Comparison of ENCODE assay signal across 10 mouse cellular contexts in the genomic region with DNA sequence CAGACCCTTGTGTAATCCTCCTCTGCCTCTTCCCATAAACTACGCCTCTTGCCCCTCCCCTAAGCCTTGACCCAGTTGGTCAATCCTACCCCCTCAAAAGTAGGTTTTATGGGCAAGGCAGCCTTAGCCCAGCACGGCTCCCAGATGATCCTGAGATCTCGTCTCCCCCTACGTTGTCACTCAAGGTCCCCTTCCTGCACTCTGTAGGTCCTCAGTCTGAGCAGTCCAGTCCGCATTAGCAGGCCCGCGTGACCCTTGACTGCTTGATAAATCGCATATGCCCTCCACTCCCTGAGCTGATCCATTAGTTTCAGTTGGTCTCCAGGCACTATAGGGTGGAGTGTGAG. TPM values are rescaled to one million over a fixed set of nuclear protein-coding genes. Genes with fewer than 3 reads are reported as not detected.
DNase-seq lines count a peak whose midpoint lies in the region; ATAC-seq and TF ChIP-seq lines count a peak whose summit lies in the region.
"Had no signal": no experiment of that assay in that cellular context is flagged by ENCODE, and none has a peak within 500 bp of the region (broad histone marks: within the 10 kb centered on the region; RNA-seq: fewer than 3 reads in every experiment).

No protein-coding gene starts in this region.

- 23% methylated on average over 8 of the region's 8 CpGs for WGBS in heart, embryonic 12.5 days
- WGBS in forebrain, postnatal 0 days, result 30% methylated on average over 8 of the region's 8 CpGs
- 44% methylated on average over 8 of the region's 8 CpGs for WGBS in liver, embryonic 16.5 days (ENCODE audit: insufficient replicate concordance)

- peak overlapping the region; percentile 85 for H3K4me2 ChIP-seq in heart, embryonic 12.5 days
- peak overlapping the region; percentile 63 for H3K4me2 ChIP-seq in forebrain, postnatal 0 days (ENCODE audit: low read depth)
- H3K4me2 ChIP-seq in liver, embryonic 16.5 days (ENCODE audit: low read depth, low read length), result peak overlapping the region; percentile 68

- ATAC-seq in heart, embryonic 12.5 days (ENCODE audit: insufficient number of reproducible peaks, low FRiP score), result peak; percentile 27; the same call in 1 of the 2 replicates
- no peak for ATAC-seq in forebrain, postnatal 0 days
- ATAC-seq in liver, embryonic 16.5 days (ENCODE audit: low read depth), result peak; percentile 11; the same call in 1 of the 2 replicates

- peak overlapping the region; percentile 63; the same call in 1 of the 2 replicates for H3K9ac ChIP-seq in heart, embryonic 12.5 days
- H3K9ac ChIP-seq in ES-Bruce4 (ENCODE audit: low read depth, poor library complexity, severe bottlenecking), result no peak overlapping the region
- H3K9ac ChIP-seq in forebrain, postnatal 0 days, result peak overlapping the region; percentile 56
- no peak overlapping the region; the same call in 1 of the 2 replicates for H3K9ac ChIP-seq in liver, embryonic 16.5 days (ENCODE audit: low read depth, low read length)

- no peaks in the 10 kb centered on the region for H3K9me3 ChIP-seq in heart, embryonic 12.5 days (replicated peaks)
- H3K9me3 ChIP-seq in ES-Bruce4 (replicated peaks; ENCODE audit: control insufficient read depth, insufficient read depth, low read length, poor library complexity, severe bottlenecking), result no peaks in the 10 kb centered on the region
- H3K9me3 ChIP-seq in forebrain, postnatal 0 days (ENCODE audit: low read length), result no peaks in the 10 kb centered on the region
- no peaks in the 10 kb centered on the region for H3K9me3 ChIP-seq in liver, embryonic 16.5 days (replicated peaks; ENCODE audit: control insufficient read depth, low read length)

- peaks cover 33% of the 10 kb centered on the region for H3K27me3 ChIP-seq in heart, embryonic 12.5 days (replicated peaks)
- no peaks in the 10 kb centered on the region for H3K27me3 ChIP-seq in ES-Bruce4 (ENCODE audit: control insufficient read depth, insufficient read depth, low read length, poor library complexity, severe bottlenecking)
- no peaks in the 10 kb centered on the region for H3K27me3 ChIP-seq in forebrain, postnatal 0 days (ENCODE audit: insufficient read depth, low read length)
- H3K27me3 ChIP-seq in liver, embryonic 16.5 days (ENCODE audit: control insufficient read depth, insufficient read depth, low read depth, low read length), result no peaks in the 10 kb centered on the region; the same call in 1 of the 2 replicates

- H3K27ac ChIP-seq in heart, embryonic 12.5 days (ENCODE audit: poor library complexity, severe bottlenecking), result no peak overlapping the region
- no peak overlapping the region for H3K27ac ChIP-seq in ES-Bruce4 (ENCODE audit: insufficient read depth, low read length)
- peak overlapping the region; percentile 50 for H3K27ac ChIP-seq in forebrain, postnatal 0 days (ENCODE audit: low read depth, low read length)
- H3K27ac ChIP-seq in liver, embryonic 16.5 days (ENCODE audit: low read length), result no peak overlapping the region

- peak overlapping the region; percentile 49 for H3K4me3 ChIP-seq in heart, embryonic 12.5 days
- peak overlapping the region; percentile 81 for H3K4me3 ChIP-seq in ES-Bruce4 (ENCODE audit: low read depth, low read length)
- peak overlapping the region; percentile 47 for H3K4me3 ChIP-seq in forebrain, postnatal 0 days (ENCODE audit: low read depth, low read length)
- peak overlapping the region; percentile 48 for H3K4me3 ChIP-seq in liver, embryonic 16.5 days (ENCODE audit: low read depth, low read length)

- H3K4me1 ChIP-seq in heart, embryonic 12.5 days (replicated peaks), result peaks cover 12% of the 10 kb centered on the region
- peaks cover 4% of the 10 kb centered on the region for H3K4me1 ChIP-seq in ES-Bruce4 (ENCODE audit: control insufficient read depth, insufficient read depth, low read length)
- H3K4me1 ChIP-seq in forebrain, postnatal 0 days (ENCODE audit: insufficient read depth), result no peaks in the 10 kb centered on the region
- H3K4me1 ChIP-seq in liver, embryonic 16.5 days (ENCODE audit: control insufficient read depth, low read depth, low read length), result peaks cover 8% of the 10 kb centered on the region

- no peak for TF ChIP-seq EP300 in ES-Bruce4 (IDR thresholded peaks at IDR 0.05; ENCODE audit: insufficient read depth, low read depth, low read length)

- TF ChIP-seq POLR2A in ES-Bruce4 (IDR thresholded peaks at IDR 0.05; ENCODE audit: insufficient read depth, low read length), result no peak

- H3K36me3 ChIP-seq in heart, embryonic 12.5 days, result no peaks in the 10 kb centered on the region
- H3K36me3 ChIP-seq in ES-Bruce4 (ENCODE audit: control insufficient read depth, insufficient read depth, low read length, poor library complexity, severe bottlenecking), result no peaks in the 10 kb centered on the region
- no peaks in the 10 kb centered on the region for H3K36me3 ChIP-seq in forebrain, postnatal 0 days (ENCODE audit: insufficient read depth)
- H3K36me3 ChIP-seq in liver, embryonic 16.5 days (ENCODE audit: control insufficient read depth, insufficient read depth), result no peaks in the 10 kb centered on the region

- no peak for DNase-seq in heart, postnatal 36 days
- no peak for DNase-seq in forebrain, postnatal 0 days
- no peak for DNase-seq in spleen, adult 18-20 months
- no peak for DNase-seq in layer of hippocampus, adult 9-10 months (ENCODE audit: low spot score)
- no peak for DNase-seq in kidney, postnatal 25 days

- intact Hi-C loops in heart, postnatal 36 days (cut with DNase I), result no loop called here

- no peak for TF ChIP-seq CTCF in ES-Bruce4 (IDR thresholded peaks at IDR 0.05; ENCODE audit: low read depth, low read length)
- no peak for TF ChIP-seq CTCF in forebrain, postnatal 0 days (IDR thresholded peaks at IDR 0.05; ENCODE audit: low read depth)

RNA-seq across cellular contexts. Expression of a gene that starts 8.9 kb away (rescaled TPM):
- 0.17 and 0.54 TPM in 2 replicates for polyA plus RNA-seq in heart, embryonic 12.5 days (2016; fragmentation: Nextera tagmentation; extraction: Ambion mirVana)
- not detected for total RNA-seq in heart, postnatal 36 days (2021)
- polyA plus RNA-seq in ES-Bruce4 (2011; ENCODE audit: insufficient read depth, insufficient read length, low read depth, missing spikeins), result 1.7 and 2.0 TPM in 2 replicates
- 10.0 and 11.6 TPM in 2 replicates for total RNA-seq in forebrain, postnatal 0 days (2014; rRNA removed)
- polyA plus RNA-seq in forebrain, postnatal 0 days (2015; fragmentation: Nextera tagmentation; extraction: Ambion mirVana), result 8.5 and 14.9 TPM in 2 replicates
- 0.09 and 0.39 TPM in 2 replicates for polyA plus RNA-seq in liver, embryonic 16.5 days (2015; fragmentation: Nextera tagmentation; extraction: Ambion mirVana)
- total RNA-seq: neutrophil, adult 5-6 weeks had no signal

RNA-seq across cellular contexts. Expression of a gene that starts 12.2 kb away (rescaled TPM):
- 0.42 and 0.65 TPM in 2 replicates for polyA plus RNA-seq in heart, embryonic 12.5 days (2016; fragmentation: Nextera tagmentation; extraction: Ambion mirVana)
- total RNA-seq in heart, postnatal 36 days (2021), result under 1 TPM in 1 of 2 experiments, not detected in 1; 0.22 TPM
- not detected in 2 replicates for polyA plus RNA-seq in ES-Bruce4 (2011; ENCODE audit: insufficient read depth, insufficient read length, low read depth, missing spikeins)
- total RNA-seq in forebrain, postnatal 0 days (2014; rRNA removed), result 0.23 and 0.62 TPM in 2 replicates
- 0.58 and 0.69 TPM in 2 replicates for polyA plus RNA-seq in forebrain, postnatal 0 days (2015; fragmentation: Nextera tagmentation; extraction: Ambion mirVana)
- 0.07 TPM in 1 of 2 replicates, not detected in the other for polyA plus RNA-seq in liver, embryonic 16.5 days (2015; fragmentation: Nextera tagmentation; extraction: Ambion mirVana)

RNA-seq across cellular contexts. Expression of a gene that starts 14.4 kb away (rescaled TPM):
- 0.70 and 0.81 TPM in 2 replicates for polyA plus RNA-seq in heart, embryonic 12.5 days (2016; fragmentation: Nextera tagmentation; extraction: Ambion mirVana)
- total RNA-seq in heart, postnatal 36 days (2021), result not detected
- polyA plus RNA-seq in ES-Bruce4 (2011; ENCODE audit: insufficient read depth, insufficient read length, low read depth, missing spikeins), result not detected in 2 replicates
- 1.2 and 1.6 TPM in 2 replicates for total RNA-seq in forebrain, postnatal 0 days (2014; rRNA removed)
- polyA plus RNA-seq in forebrain, postnatal 0 days (2015; fragmentation: Nextera tagmentation; extraction: Ambion mirVana), result 1.1 and 1.3 TPM in 2 replicates
- 0.06 and 0.07 TPM in 2 replicates for polyA plus RNA-seq in liver, embryonic 16.5 days (2015; fragmentation: Nextera tagmentation; extraction: Ambion mirVana)

RNA-seq across cellular contexts. Expression of a gene that starts 22.2 kb away (rescaled TPM):
- not detected in 2 replicates for polyA plus RNA-seq in heart, embryonic 12.5 days (2016; fragmentation: Nextera tagmentation; extraction: Ambion mirVana)
- total RNA-seq in heart, postnatal 36 days (2021), result not detected
- polyA plus RNA-seq in ES-Bruce4 (2011; ENCODE audit: insufficient read depth, insufficient read length, low read depth, missing spikeins), result 0.27 TPM in 1 of 2 replicates, not detected in the other
- 0.19 and 0.38 TPM in 2 replicates for total RNA-seq in forebrain, postnatal 0 days (2014; rRNA removed)
- 0.15 and 0.46 TPM in 2 replicates for polyA plus RNA-seq in forebrain, postnatal 0 days (2015; fragmentation: Nextera tagmentation; extraction: Ambion mirVana)
- polyA plus RNA-seq in liver, embryonic 16.5 days (2015; fragmentation: Nextera tagmentation; extraction: Ambion mirVana), result not detected in 2 replicates
- total RNA-seq: neutrophil, adult 5-6 weeks had no signal
- polyA plus RNA-seq: gonadal fat pad, adult 2 months had no signal

RNA-seq across cellular contexts. Expression of a gene that starts 39.6 kb away (rescaled TPM):
- 9.4 and 9.8 TPM in 2 replicates for polyA plus RNA-seq in heart, embryonic 12.5 days (2016; fragmentation: Nextera tagmentation; extraction: Ambion mirVana)
- total RNA-seq in heart, postnatal 36 days (2021), result 10 to 100 TPM; 34.2 to 82.1 TPM
- polyA plus RNA-seq in ES-Bruce4 (2011; ENCODE audit: insufficient read depth, insufficient read length, low read depth, missing spikeins), result 25.0 and 29.3 TPM in 2 replicates
- total RNA-seq in forebrain, postnatal 0 days (2014; rRNA removed), result 16.5 and 38.3 TPM in 2 replicates
- polyA plus RNA-seq in forebrain, postnatal 0 days (2015; fragmentation: Nextera tagmentation; extraction: Ambion mirVana), result 15.2 and 16.7 TPM in 2 replicates
- polyA plus RNA-seq in liver, embryonic 16.5 days (2015; fragmentation: Nextera tagmentation; extraction: Ambion mirVana), result 6.9 and 8.5 TPM in 2 replicates

Comparison
In these comparisons a context has a peak if more than half of its experiments do, and no peak if none do; other contexts are left out.
1. H3K9ac ChIP-seq: peak in heart, embryonic 12.5 days (single experiment) and forebrain, postnatal 0 days (single experiment); none in ES-Bruce4 (single experiment) and liver, embryonic 16.5 days (single experiment).
2. Peak in every context shown above with its lines, with median percentiles within 50 percentile points of each other: H3K4me2 ChIP-seq and H3K4me3 ChIP-seq.